Mouse (Mus musculus): ENCODE data around the gene Klhdc3. TPM values are rescaled to one million over a fixed set of nuclear protein-coding genes. Genes with fewer than 3 reads are reported as not detected.
A peak's percentile ranks its signal among the peaks of the same experiment; 100 is the strongest.

The Klhdc3 gene
- total and polyA plus RNA-seq, 3 experiments: 19.5 to 126 (median 72.3) TPM

DNA sequence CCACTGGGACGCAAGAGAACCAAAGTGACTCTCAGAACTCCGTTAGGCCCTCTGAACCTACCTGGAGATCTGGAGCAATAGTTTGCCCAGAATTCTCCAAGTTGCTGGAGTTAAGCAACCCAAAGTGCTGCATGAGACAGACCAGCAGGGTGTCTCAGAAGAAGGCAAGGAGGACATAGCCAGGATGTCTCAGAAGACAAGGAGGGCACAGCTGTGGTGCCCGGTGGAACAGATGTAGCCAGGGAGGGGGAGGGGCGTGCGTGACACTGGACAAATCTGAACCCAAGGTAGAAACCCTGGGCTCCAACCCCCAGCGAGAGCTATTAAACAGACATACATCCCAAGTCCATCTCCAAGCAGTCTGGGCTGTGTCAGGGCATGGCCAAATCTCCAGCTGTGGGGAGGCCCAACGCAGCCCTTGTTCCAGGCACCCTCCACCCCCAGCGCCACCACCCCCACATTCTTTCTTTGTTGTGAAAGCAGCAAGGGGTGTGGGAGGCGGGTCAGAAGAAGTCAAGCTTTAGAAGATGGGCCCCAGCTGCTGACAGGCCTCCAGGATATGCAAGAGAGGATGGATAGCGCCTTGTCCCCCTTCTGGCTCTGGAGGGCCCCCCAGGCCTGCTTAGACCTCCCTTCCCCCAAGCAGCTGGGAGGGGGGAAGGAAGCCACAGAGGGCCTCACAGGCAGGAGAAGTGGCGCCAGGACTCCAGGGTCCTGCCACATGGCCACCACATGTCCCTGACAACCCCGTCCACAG lies 50.9 kb downstream of the Klhdc3 start:
- no peak overlapping the region for H3K9ac ChIP-seq (ENCODE audit: insufficient read depth, low read depth)
- H3K4me1 ChIP-seq (ENCODE audit: control insufficient read depth in 1 of 2, insufficient read depth in 2 of 2): peaks cover 7 to 17% of the 10 kb centered on the region in 2 experiments
- no peaks in the 10 kb centered on the region for H3K9me3 ChIP-seq (replicated peaks; ENCODE audit: low read length)
- TF ChIP-seq RAD21 (IDR thresholded peaks at IDR 0.05; ENCODE audit: low read depth, low read length) (no peak), POLR2AphosphoS2 (IDR thresholded peaks at IDR 0.05; ENCODE audit: low read depth, low read length) (no peak), CHD2 (IDR thresholded peaks at IDR 0.05; ENCODE audit: low read length) (0 out of 2 replicates have a peak, but pooled peaks have one; percentile 25)
- H3K4me3 ChIP-seq (replicated peaks in 1 of 3; ENCODE audit: low read depth in 2 of 3, low read length in 2 of 3, poor library complexity in 1 of 3): no peak overlapping the region
- H3K4me2 ChIP-seq (ENCODE audit: insufficient read depth, low read depth, poor library complexity, severe bottlenecking): peak overlapping the region; percentile 66
- H3K36me3 ChIP-seq (replicated peaks in 1 of 2; ENCODE audit: control insufficient read depth in 1 of 2, insufficient read depth in 1 of 2, low read length in 1 of 2): peaks cover 0 to 25% of the 10 kb centered on the region in 2 experiments
- H3K27ac ChIP-seq (ENCODE audit: insufficient read depth, low read depth): no peak overlapping the region
- in situ Hi-C loops (cut with MboI; ENCODE audit: low pct_ligation_motif_present, low pct_unique_long_range_greater_than_20kb, low sequenced_read_pairs) (no loop called here), dilution Hi-C loops (cut with MboI; ENCODE audit: extremely low pct_ligation_motif_present, extremely low pct_unique_long_range_greater_than_20kb, low sequenced_read_pairs) (no loop called here)
- no peaks in the 10 kb centered on the region for H3K79me2 ChIP-seq (replicated peaks; ENCODE audit: control insufficient read depth, extremely low read depth, insufficient read depth, poor library complexity, severe bottlenecking)
- H3K27me3 ChIP-seq (replicated peaks): no peaks in the 10 kb centered on the region
- DNase-seq (ENCODE audit: extremely low read depth): no peak

DNA sequence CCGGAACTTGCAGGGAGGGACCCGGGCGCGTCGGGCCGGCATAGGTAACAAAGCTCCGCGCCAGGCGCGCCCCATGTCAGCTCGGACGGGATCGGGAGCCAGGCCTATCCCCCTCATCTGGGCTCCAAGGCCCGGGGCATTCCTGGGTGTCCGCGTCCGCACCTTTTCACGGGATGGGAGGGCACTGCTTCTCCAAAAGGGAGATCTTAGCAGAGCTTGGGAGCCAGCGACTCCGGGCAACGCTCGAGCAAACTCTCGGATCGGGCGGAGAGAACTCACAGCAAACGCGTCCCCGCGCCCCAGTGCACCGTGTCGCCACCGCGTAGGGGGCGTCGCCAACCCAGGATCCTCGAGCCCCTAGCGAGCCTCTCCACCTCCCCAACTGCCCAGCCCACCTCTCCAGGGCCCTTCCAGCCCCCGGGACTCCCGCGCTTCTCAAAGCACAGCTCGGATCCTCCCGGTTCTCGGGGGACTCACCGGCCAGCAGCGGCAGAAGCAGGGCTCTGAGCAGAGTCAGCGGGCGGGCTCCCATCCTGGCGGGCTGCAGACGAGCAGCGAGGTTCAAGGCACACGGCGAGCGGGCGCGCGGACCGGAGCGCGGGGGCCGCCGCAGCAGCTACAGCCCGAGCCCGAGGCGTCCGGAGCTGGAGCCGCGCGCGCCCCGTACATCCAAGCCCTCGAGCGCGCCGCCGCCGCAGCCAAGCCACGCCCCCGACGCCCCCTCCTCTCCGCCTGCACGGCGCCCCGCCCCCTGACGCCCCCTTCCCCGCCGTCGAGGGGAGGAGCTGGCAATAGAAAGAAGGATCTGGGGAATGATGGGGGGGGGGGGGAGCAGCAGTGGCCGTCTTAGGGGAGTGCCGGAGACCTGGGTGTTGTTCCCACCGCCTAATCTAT lies 51.7 kb downstream of the Klhdc3 start, which contains the start of gene Ptk7:
Ptk7 (minus strand) TSS at position 714 of the 894 bp plus-strand sequence.
- Histone ChIP-seq H3K79me2 (replicated peaks; ENCODE audit: control insufficient read depth, extremely low read depth, insufficient read depth, poor library complexity, severe bottlenecking) (no peaks in the 10 kb centered on the region), H3K27me3 (replicated peaks) (no peaks in the 10 kb centered on the region), H3K9me3 (replicated peaks; ENCODE audit: low read length) (no peaks in the 10 kb centered on the region), H3K4me3 (replicated peaks in 1 of 3; ENCODE audit: low read depth in 2 of 3, low read length in 2 of 3, poor library complexity in 1 of 3) (peak within 1 kb of the TSS in 2 of 3 experiments; percentile 6 to 56), H3K4me2 (ENCODE audit: insufficient read depth, low read depth, poor library complexity, severe bottlenecking) (peak within 1 kb of the TSS; percentile 66), H3K9ac (ENCODE audit: insufficient read depth, low read depth) (peak within 1 kb of the TSS; percentile 43), H3K36me3 (replicated peaks in 1 of 2; ENCODE audit: control insufficient read depth in 1 of 2, insufficient read depth in 1 of 2, low read length in 1 of 2) (peaks cover 0 to 24% of the 10 kb centered on the region in 2 experiments), H3K4me1 (ENCODE audit: control insufficient read depth in 1 of 2, insufficient read depth in 2 of 2) (peaks cover 12 to 24% of the 10 kb centered on the region in 2 experiments), H3K27ac (ENCODE audit: insufficient read depth, low read depth) (no peak within 1 kb of the TSS)
- DNase-seq (ENCODE audit: extremely low read depth): no peak
- TF ChIP-seq TCF12 (IDR thresholded peaks at IDR 0.05; ENCODE audit: low read depth, low read length) (no peak; the same call in 1 of the 2 replicates), GABPA (IDR thresholded peaks at IDR 0.05; ENCODE audit: insufficient replicate concordance, low read depth, low read length) (no peak)
- in situ Hi-C loops (cut with MboI; ENCODE audit: low pct_ligation_motif_present, low pct_unique_long_range_greater_than_20kb, low sequenced_read_pairs) (no loop called here), dilution Hi-C loops (cut with MboI; ENCODE audit: extremely low pct_ligation_motif_present, extremely low pct_unique_long_range_greater_than_20kb, low sequenced_read_pairs) (no loop called here)

- no peaks in the 10 kb centered on the region for H3K27me3 ChIP-seq (replicated peaks)
- peaks cover 0 to 20% of the 10 kb centered on the region in 2 experiments for H3K36me3 ChIP-seq (replicated peaks in 1 of 2; ENCODE audit: control insufficient read depth in 1 of 2, insufficient read depth in 1 of 2, low read length in 1 of 2)
- no peaks in the 10 kb centered on the region for H3K79me2 ChIP-seq (replicated peaks; ENCODE audit: control insufficient read depth, extremely low read depth, insufficient read depth, poor library complexity, severe bottlenecking)
- DNase-seq (ENCODE audit: extremely low read depth): no peak
- H3K9ac ChIP-seq (ENCODE audit: insufficient read depth, low read depth): no peak overlapping the region
- no peak overlapping the region for H3K27ac ChIP-seq (ENCODE audit: insufficient read depth, low read depth)
- dilution Hi-C loops (cut with MboI; ENCODE audit: extremely low pct_ligation_motif_present, extremely low pct_unique_long_range_greater_than_20kb, low sequenced_read_pairs) (no loop called here), in situ Hi-C loops (cut with MboI; ENCODE audit: low pct_ligation_motif_present, low pct_unique_long_range_greater_than_20kb, low sequenced_read_pairs) (no loop called here)
- H3K4me1 ChIP-seq (ENCODE audit: control insufficient read depth in 1 of 2, insufficient read depth in 2 of 2): peaks cover 16 to 30% of the 10 kb centered on the region in 2 experiments
- 0 out of 2 replicates have a peak overlapping the region, but pooled peaks have one; percentile 66 for H3K4me2 ChIP-seq (ENCODE audit: insufficient read depth, low read depth, poor library complexity, severe bottlenecking)
- no peaks in the 10 kb centered on the region for H3K9me3 ChIP-seq (replicated peaks; ENCODE audit: low read length)
- TF ChIP-seq UBTF (IDR thresholded peaks at IDR 0.05; ENCODE audit: low read depth, low read length) (no peak), HCFC1 (IDR thresholded peaks at IDR 0.05; ENCODE audit: low read depth, low read length) (no peak), USF2 (conservative IDR thresholded peaks at IDR 0.05; ENCODE audit: low read depth, low read length) (no peak), MAX (IDR thresholded peaks at IDR 0.05; ENCODE audit: low read length) (no peak), ZNF384 (IDR thresholded peaks at IDR 0.05; ENCODE audit: low read depth, low read length) (no peak), POLR2AphosphoS2 (IDR thresholded peaks at IDR 0.05; ENCODE audit: low read depth, low read length) (no peak), MAFK (IDR thresholded peaks at IDR 0.05; ENCODE audit: insufficient replicate concordance, low read length) (no peak), E2F4 (IDR thresholded peaks at IDR 0.05; ENCODE audit: insufficient replicate concordance, low read depth, low read length) (no peak)
- H3K4me3 ChIP-seq (replicated peaks in 1 of 3; ENCODE audit: low read depth in 2 of 3, low read length in 2 of 3, poor library complexity in 1 of 3): peak overlapping the region in 1 of 3 experiments; percentile 56
These were observed 52.3 kb downstream of the Klhdc3 start for GRCm38 (mm10) chr17:46628471-46628790.

Data from CH12.LX (cell line).